Mouse (Mus musculus) spleen, adult 2 months (tissue): ENCODE data around the gene Rchy1.

Experiments used
- CTCF ChIP-seq: fragments of 200-500 bp; IDR thresholded peaks from 2 replicates; pipeline ENCODE4 v1.5.1; 2011; ENCODE audit warnings: mild to moderate bottlenecking, inconsistent platforms; ENCODE audit not compliant: insufficient read depth, insufficient read length, insufficient replicate concordance; ENCODE audit errors: extremely low read depth
- POLR2A ChIP-seq: fragments of 200-500 bp; IDR thresholded peaks from 2 replicates; pipeline ENCODE4 v1.6.1; 2011; ENCODE audit warnings: low read depth, low read length, inconsistent platforms

DNA sequence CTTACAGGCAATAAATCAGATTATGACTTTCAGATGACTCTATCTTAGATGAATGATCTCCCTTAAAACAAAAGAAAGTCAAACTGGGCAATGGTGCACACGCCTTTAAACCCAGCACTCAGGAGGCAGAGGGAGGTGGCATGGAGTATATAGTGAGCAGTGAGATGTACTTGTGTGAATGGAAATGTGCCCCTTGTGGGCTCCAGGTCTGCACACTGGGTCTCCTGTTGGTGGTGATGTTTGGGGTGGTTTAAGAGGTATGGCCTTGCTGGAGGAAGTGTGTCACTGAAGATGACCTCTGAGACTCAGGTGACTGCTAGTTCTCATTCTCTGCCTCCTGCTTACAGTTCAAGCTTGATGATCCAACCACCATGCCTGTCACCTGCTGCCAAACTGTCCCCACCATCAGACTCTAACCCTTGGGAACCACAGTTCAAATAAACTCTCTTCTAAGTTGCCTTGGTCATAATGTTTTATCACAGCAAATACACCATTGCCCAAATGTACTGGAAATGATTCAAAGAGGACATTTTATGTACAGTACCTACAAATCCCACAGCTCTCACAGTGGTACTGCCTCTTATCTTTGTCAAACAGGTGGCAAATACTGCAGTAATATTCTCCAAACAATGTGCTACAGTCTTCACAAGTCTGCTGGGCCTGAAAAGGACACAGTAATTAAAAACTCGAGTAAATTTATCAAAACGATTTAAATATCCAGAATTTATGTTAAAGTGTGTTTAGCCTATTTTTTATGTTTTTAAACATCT is 5.7 kb downstream of the Rchy1 start:
- TF ChIP-seq POLR2A (no peak), CTCF (no peak)
